Mouse (Mus musculus) inflammation-experienced regulatory T-cells, adult 6 months (primary cell): ENCODE measurements around the gene Gm49325. TPM values are rescaled to one million over a fixed set of nuclear protein-coding genes. Genes with fewer than 3 reads are reported as not detected.
A peak's percentile ranks its signal among the peaks of the same experiment; 100 is the strongest.

Experiments
- ATAC-seq: one replicate; pipeline ENCODE4 v1.8.0; 2017
- polyA plus RNA-seq, 3 experiments: library from polyadenylated mRNA; unstranded; fragments of 100-300 nt; shearing (Covaris generic); gene quantifications; one replicate each; pipeline ENCODE4 v1.2.1; 2017

Gm49325 gene
- polyA plus RNA-seq: 10 to 100 TPM in 1 of 3 experiments, 1 to 10 TPM in 1, not detected in 1; 3.6 to 10.0 TPM

- peak; percentile 77 for ATAC-seq
Observed at GRCm38 (mm10) chr10:77605908-77606826, at the start of gene Gm49325, which contains the start of gene Sumo3. Gene Gm49325, plus strand, starts transcription at chr10:77606197. Gene Sumo3, plus strand, starts transcription at chr10:77606097.

GRCm38 (mm10) chr10:77556631-77557030 lies 49.4 kb upstream of the Gm49325 start:
- peak; percentile 79 for ATAC-seq

GRCm38 (mm10) chr10:77557641-77558040 lies 48.4 kb upstream of the Gm49325 start:
- no peak for ATAC-seq

GRCm38 (mm10) chr10:77560090-77560489 lies 45.9 kb upstream of the Gm49325 start:
- ATAC-seq: no peak

- no peak for ATAC-seq
Observed at GRCm38 (mm10) chr10:77560830-77561229, 45.2 kb upstream of the Gm49325 start.

- ATAC-seq: no peak
Observed at GRCm38 (mm10) chr10:77561508-77561907, 44.5 kb upstream of the Gm49325 start.

GRCm38 (mm10) chr10:77565005-77565404 lies 41.0 kb upstream of the Gm49325 start:
- no peak for ATAC-seq

- peak; percentile 55 for ATAC-seq
Observed at GRCm38 (mm10) chr10:77566651-77567050, 39.3 kb upstream of the Gm49325 start.

- no peak for ATAC-seq
Observed at GRCm38 (mm10) chr10:77569481-77569880, 36.5 kb upstream of the Gm49325 start.

GRCm38 (mm10) chr10:77569973-77570658 lies 35.9 kb upstream of the Gm49325 start:
- no peak for ATAC-seq

GRCm38 (mm10) chr10:77572225-77572624 lies 33.8 kb upstream of the Gm49325 start:
- no peak for ATAC-seq

GRCm38 (mm10) chr10:77573162-77573561 lies 32.8 kb upstream of the Gm49325 start:
- no peak for ATAC-seq

GRCm38 (mm10) chr10:77580027-77580920 lies 25.7 kb upstream of the Gm49325 start:
- ATAC-seq: no peak

GRCm38 (mm10) chr10:77581023-77581407 lies 25.0 kb upstream of the Gm49325 start:
- ATAC-seq: peak; percentile 3

- peak; percentile 87 for ATAC-seq
Observed at GRCm38 (mm10) chr10:77581408-77582284, 24.4 kb upstream of the Gm49325 start, which contains the start of gene Pttg1ip. Gene Pttg1ip, plus strand, starts transcription at chr10:77581720.

- no peak for ATAC-seq
Observed at GRCm38 (mm10) chr10:77582285-77582618, 23.7 kb upstream of the Gm49325 start.

GRCm38 (mm10) chr10:77583795-77584422 lies 22.1 kb upstream of the Gm49325 start:
- ATAC-seq: no peak

- ATAC-seq: no peak
Observed at GRCm38 (mm10) chr10:77586637-77587036, 19.4 kb upstream of the Gm49325 start.

GRCm38 (mm10) chr10:77587091-77587775 lies 18.8 kb upstream of the Gm49325 start:
- ATAC-seq: no peak

- ATAC-seq: no peak
Observed at GRCm38 (mm10) chr10:77588036-77588435, 18.0 kb upstream of the Gm49325 start.
